Mouse (Mus musculus): ENCODE measurements around the gene Sufu. TPM values are rescaled to one million over a fixed set of nuclear protein-coding genes. Genes with fewer than 3 reads are reported as not detected.

Gene Sufu
- polyA plus RNA-seq, 2 experiments = 30.6 to 35.5 TPM

GRCm38 (mm10) chr19:46375891-46376290 lies 20.8 kb upstream of the Sufu start:
- no peak for TF ChIP-seq POLR2A (IDR thresholded peaks at IDR 0.05; ENCODE audit: borderline replicate concordance, extremely low read depth, insufficient read depth, insufficient read length)
- H3K27ac ChIP-seq (replicated peaks; ENCODE audit: low read depth, low read length) = no peak overlapping the region
- H3K9me3 ChIP-seq (ENCODE audit: control insufficient read depth, low read length) = no peaks in the 10 kb centered on the region
- no peak overlapping the region for H3K4me2 ChIP-seq (replicated peaks; ENCODE audit: low read depth, low read length, severe bottlenecking)
- no peak overlapping the region for H3K4me3 ChIP-seq (replicated peaks; ENCODE audit: low read length)
- no peak for ATAC-seq (ENCODE audit: low FRiP score, low read depth)
- H3K36me3 ChIP-seq (ENCODE audit: control insufficient read depth, insufficient read depth, low read length) = peaks cover 45% of the 10 kb centered on the region
- no peaks in the 10 kb centered on the region for H3K27me3 ChIP-seq (ENCODE audit: control insufficient read depth, insufficient read depth, low read length)
- H3K9ac ChIP-seq (ENCODE audit: low read depth, low read length, severe bottlenecking) = no peak overlapping the region
- 57% methylated on average over 4 of the region's 4 CpGs for WGBS
- H3K4me1 ChIP-seq (ENCODE audit: control insufficient read depth, insufficient read depth, low read length) = no peaks in the 10 kb centered on the region; the same call in 1 of the 2 replicates
- DNase-seq (ENCODE audit: low spot score) = no peak

- no peak overlapping the region for H3K4me2 ChIP-seq (replicated peaks; ENCODE audit: low read depth, low read length, severe bottlenecking)
- H3K9me3 ChIP-seq (ENCODE audit: control insufficient read depth, low read length) = no peaks in the 10 kb centered on the region
- peaks cover 95% of the 10 kb centered on the region for H3K36me3 ChIP-seq (ENCODE audit: control insufficient read depth, insufficient read depth, low read length)
- H3K4me1 ChIP-seq (ENCODE audit: control insufficient read depth, insufficient read depth, low read length) = no peaks in the 10 kb centered on the region
- no peak for TF ChIP-seq POLR2A (IDR thresholded peaks at IDR 0.05; ENCODE audit: borderline replicate concordance, extremely low read depth, insufficient read depth, insufficient read length)
- no peak for DNase-seq (ENCODE audit: low spot score)
- no peak overlapping the region for H3K27ac ChIP-seq (replicated peaks; ENCODE audit: low read depth, low read length)
- ATAC-seq (ENCODE audit: low FRiP score, low read depth) = no peak
- no peak overlapping the region for H3K4me3 ChIP-seq (replicated peaks; ENCODE audit: low read length)
- 96% methylated on average over 9 of the region's 9 CpGs for WGBS
- no peaks in the 10 kb centered on the region for H3K27me3 ChIP-seq (ENCODE audit: control insufficient read depth, insufficient read depth, low read length)
- no peak overlapping the region for H3K9ac ChIP-seq (ENCODE audit: low read depth, low read length, severe bottlenecking)
These were observed 14.4 kb upstream of the Sufu start for GRCm38 (mm10) chr19:46382275-46382674.

GRCm38 (mm10) chr19:46389872-46390271 lies 6.8 kb upstream of the Sufu start:
- ATAC-seq (ENCODE audit: low FRiP score, low read depth) (no peak), DNase-seq (ENCODE audit: low spot score) (no peak)
- no peaks in the 10 kb centered on the region for H3K9me3 ChIP-seq (ENCODE audit: control insufficient read depth, low read length)
- H3K27ac ChIP-seq (replicated peaks; ENCODE audit: low read depth, low read length) = no peak overlapping the region
- H3K36me3 ChIP-seq (ENCODE audit: control insufficient read depth, insufficient read depth, low read length) = peaks cover 28% of the 10 kb centered on the region
- no peak overlapping the region for H3K4me3 ChIP-seq (replicated peaks; ENCODE audit: low read length)
- no peaks in the 10 kb centered on the region for H3K27me3 ChIP-seq (ENCODE audit: control insufficient read depth, insufficient read depth, low read length)
- TF ChIP-seq POLR2A (IDR thresholded peaks at IDR 0.05; ENCODE audit: borderline replicate concordance, extremely low read depth, insufficient read depth, insufficient read length) = no peak
- H3K9ac ChIP-seq (ENCODE audit: low read depth, low read length, severe bottlenecking) = no peak overlapping the region
- WGBS = 86% methylated on average over 5 of the region's 5 CpGs
- H3K4me1 ChIP-seq (ENCODE audit: control insufficient read depth, insufficient read depth, low read length) = peaks cover 11% of the 10 kb centered on the region
- no peak overlapping the region for H3K4me2 ChIP-seq (replicated peaks; ENCODE audit: low read depth, low read length, severe bottlenecking)

GRCm38 (mm10) chr19:46392018-46392417 lies 4.7 kb upstream of the Sufu start:
- no peak for DNase-seq (ENCODE audit: low spot score)

GRCm38 (mm10) chr19:46394712-46395108 lies 2.0 kb upstream of the Sufu start:
- peak overlapping the region; percentile 73 for H3K9ac ChIP-seq (ENCODE audit: low read depth, low read length, severe bottlenecking)
- no peaks in the 10 kb centered on the region for H3K27me3 ChIP-seq (ENCODE audit: control insufficient read depth, insufficient read depth, low read length)
- peaks cover 34% of the 10 kb centered on the region for H3K4me1 ChIP-seq (ENCODE audit: control insufficient read depth, insufficient read depth, low read length)
- ATAC-seq (ENCODE audit: low FRiP score, low read depth) (no peak), DNase-seq (ENCODE audit: low spot score) (no peak)
- 0 out of 2 replicates have a peak, but pooled peaks cover 9% of the 10 kb centered on the region for H3K36me3 ChIP-seq (ENCODE audit: control insufficient read depth, insufficient read depth, low read length)
- no peaks in the 10 kb centered on the region for H3K9me3 ChIP-seq (ENCODE audit: control insufficient read depth, low read length)
- peak overlapping the region; percentile 89 for H3K4me2 ChIP-seq (replicated peaks; ENCODE audit: low read depth, low read length, severe bottlenecking)
- no peak overlapping the region for H3K27ac ChIP-seq (replicated peaks; ENCODE audit: low read depth, low read length)
- peak overlapping the region; percentile 68 for H3K4me3 ChIP-seq (replicated peaks; ENCODE audit: low read length)
- no peak for TF ChIP-seq POLR2A (IDR thresholded peaks at IDR 0.05; ENCODE audit: borderline replicate concordance, extremely low read depth, insufficient read depth, insufficient read length)
- 6% methylated on average over 10 of the region's 10 CpGs for WGBS

More at GRCm38 (mm10) chr19:46392018-46392417, 4.7 kb upstream of the Sufu start:
- no peak overlapping the region for H3K4me2 ChIP-seq (replicated peaks; ENCODE audit: low read depth, low read length, severe bottlenecking)
- WGBS = 46% methylated on average over 4 of the region's 4 CpGs
- H3K4me1 ChIP-seq (ENCODE audit: control insufficient read depth, insufficient read depth, low read length) = peaks cover 14% of the 10 kb centered on the region
- no peak overlapping the region for H3K4me3 ChIP-seq (replicated peaks; ENCODE audit: low read length)
- H3K36me3 ChIP-seq (ENCODE audit: control insufficient read depth, insufficient read depth, low read length) = peaks cover 11% of the 10 kb centered on the region
- TF ChIP-seq POLR2A (IDR thresholded peaks at IDR 0.05; ENCODE audit: borderline replicate concordance, extremely low read depth, insufficient read depth, insufficient read length) = no peak
- ATAC-seq (ENCODE audit: low FRiP score, low read depth) = no peak
- H3K27me3 ChIP-seq (ENCODE audit: control insufficient read depth, insufficient read depth, low read length) = no peaks in the 10 kb centered on the region
- H3K27ac ChIP-seq (replicated peaks; ENCODE audit: low read depth, low read length) = no peak overlapping the region
- no peak overlapping the region for H3K9ac ChIP-seq (ENCODE audit: low read depth, low read length, severe bottlenecking)
- no peaks in the 10 kb centered on the region for H3K9me3 ChIP-seq (ENCODE audit: control insufficient read depth, low read length)
